Mouse (Mus musculus) megakaryocyte, embryonic 14.5 days (primary cell): ENCODE results near the gene Ttc9c.

Source experiments
- FLI1 ChIP-seq: IDR thresholded peaks from 2 replicates; pipeline ENCODE4 v1.6.1; 2012; ENCODE audit warnings: low read length, inconsistent platforms, mixed read lengths
- GATA1 ChIP-seq: IDR thresholded peaks from 3 replicates; pipeline ENCODE4 v1.6.1; 2012; ENCODE audit warnings: mixed read lengths, low read length, inconsistent platforms, borderline replicate concordance

DNA sequence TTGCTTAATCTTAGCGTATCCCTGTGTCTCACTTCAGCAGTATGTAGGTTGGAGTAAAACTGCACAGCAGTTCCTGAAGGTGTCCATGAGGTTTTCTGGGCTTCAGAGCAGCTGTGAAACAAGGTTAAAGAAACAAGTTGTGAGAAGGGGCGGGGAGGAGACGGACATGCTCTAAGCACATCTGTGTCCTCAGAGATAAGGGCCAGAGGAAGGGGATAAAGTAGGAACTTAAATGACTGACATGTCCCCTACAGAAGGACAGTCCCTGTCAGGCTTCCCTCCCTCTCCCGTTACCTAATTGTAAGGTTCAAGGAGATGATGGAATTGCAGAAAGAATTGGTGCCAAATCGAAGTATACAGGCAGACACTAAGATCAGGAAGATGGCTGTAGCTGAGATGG, 46.1 kb downstream of the Ttc9c start:
- TF ChIP-seq GATA1 (no peak), FLI1 (no peak)
